Mouse (Mus musculus): ENCODE data around the gene Ctcf.

GRCm38 (mm10) chr8:105601301-105601700, 35.1 kb upstream of the Ctcf start:
- TF ChIP-seq CTCF (IDR thresholded peaks at IDR 0.05; ENCODE audit: control insufficient read depth, insufficient read depth, insufficient replicate concordance, low read depth, low read length) (no peak), POLR2A (IDR thresholded peaks at IDR 0.05; ENCODE audit: control insufficient read depth, low read depth, low read length) (no peak)

Data from testis, adult 2 months (tissue).